Mouse (Mus musculus): ENCODE measurements around the gene Sema4c.
"Not testable (repeated sequence)": the region's sequence is repeated elsewhere in the genome, so short reads cannot be mapped to it uniquely, and the experiment has no call there.

Sema4c gene

GRCm38 (mm10) chr1:36536783-36537182 lies 21.4 kb downstream of the Sema4c start, which contains the start of gene Ankrd23:
Gene Ankrd23 (minus strand): TSS chr1:36536883.
- DNase-seq (ENCODE audit: low read depth in 1 of 2, low spot score in 2 of 2), result not testable (repeated sequence)

- DNase-seq (ENCODE audit: low read depth in 1 of 2, low spot score in 2 of 2), result no peak
Measured at GRCm38 (mm10) chr1:36536397-36536728, 21.8 kb downstream of the Sema4c start.

GRCm38 (mm10) chr1:36535477-36536396 lies 22.4 kb downstream of the Sema4c start:
- DNase-seq (ENCODE audit: low read depth in 1 of 2, low spot score in 2 of 2), result no peak

- DNase-seq (ENCODE audit: low read depth in 1 of 2, low spot score in 2 of 2), result no peak
Measured at GRCm38 (mm10) chr1:36534595-36535058, 23.5 kb downstream of the Sema4c start.

GRCm38 (mm10) chr1:36533546-36533945 lies 24.6 kb downstream of the Sema4c start:
- DNase-seq (ENCODE audit: low read depth in 1 of 2, low spot score in 2 of 2), result no peak

- no peak for DNase-seq (ENCODE audit: low read depth in 1 of 2, low spot score in 2 of 2)
Measured at GRCm38 (mm10) chr1:36531461-36531860, 26.7 kb downstream of the Sema4c start.

- no peak for DNase-seq (ENCODE audit: low read depth in 1 of 2, low spot score in 2 of 2)
Measured at GRCm38 (mm10) chr1:36530962-36531361, 27.2 kb downstream of the Sema4c start.

GRCm38 (mm10) chr1:36530485-36530884 lies 27.7 kb downstream of the Sema4c start:
- no peak for DNase-seq (ENCODE audit: low read depth in 1 of 2, low spot score in 2 of 2)

GRCm38 (mm10) chr1:36529875-36530274 lies 28.3 kb downstream of the Sema4c start:
- no peak for DNase-seq (ENCODE audit: low read depth in 1 of 2, low spot score in 2 of 2)

- no peak for DNase-seq (ENCODE audit: low read depth in 1 of 2, low spot score in 2 of 2)
Measured at GRCm38 (mm10) chr1:36529274-36529673, 28.9 kb downstream of the Sema4c start.

GRCm38 (mm10) chr1:36528351-36528750 lies 29.8 kb downstream of the Sema4c start:
- DNase-seq (ENCODE audit: low read depth in 1 of 2, low spot score in 2 of 2), result no peak

- DNase-seq (ENCODE audit: low read depth in 1 of 2, low spot score in 2 of 2), result no peak
Measured at GRCm38 (mm10) chr1:36526903-36527302, 31.2 kb downstream of the Sema4c start.

- DNase-seq (ENCODE audit: low read depth in 1 of 2, low spot score in 2 of 2), result no peak
Measured at GRCm38 (mm10) chr1:36525774-36526173, 32.4 kb downstream of the Sema4c start.

GRCm38 (mm10) chr1:36524058-36524457 lies 34.1 kb downstream of the Sema4c start:
- DNase-seq (ENCODE audit: low read depth in 1 of 2, low spot score in 2 of 2), result no peak

- no peak for DNase-seq (ENCODE audit: low read depth in 1 of 2, low spot score in 2 of 2)
Measured at GRCm38 (mm10) chr1:36523332-36524013, 34.7 kb downstream of the Sema4c start.

- DNase-seq (ENCODE audit: low read depth in 1 of 2, low spot score in 2 of 2), result no peak
Measured at GRCm38 (mm10) chr1:36522210-36522609, 35.9 kb downstream of the Sema4c start.

- DNase-seq (ENCODE audit: low read depth in 1 of 2, low spot score in 2 of 2), result no peak
Measured at GRCm38 (mm10) chr1:36519626-36520025, 38.5 kb downstream of the Sema4c start.

- DNase-seq (ENCODE audit: low read depth in 1 of 2, low spot score in 2 of 2), result no peak
Measured at GRCm38 (mm10) chr1:36518259-36518658, 39.9 kb downstream of the Sema4c start.

GRCm38 (mm10) chr1:36513718-36514117 lies 44.4 kb downstream of the Sema4c start:
- no peak for DNase-seq (ENCODE audit: low read depth in 1 of 2, low spot score in 2 of 2)

- DNase-seq (ENCODE audit: low read depth in 1 of 2, low spot score in 2 of 2), result no peak
Measured at GRCm38 (mm10) chr1:36513310-36513709, 44.8 kb downstream of the Sema4c start.

- no peak for DNase-seq (ENCODE audit: low read depth in 1 of 2, low spot score in 2 of 2)
Measured at GRCm38 (mm10) chr1:36512966-36513280, 45.2 kb downstream of the Sema4c start.

Measured in monocyte, adult 2 months (primary cell).